Mouse (Mus musculus) cerebellum, postnatal 14 days (tissue): ENCODE results near the gene Sinhcaf.
"Not testable (repeated sequence)": the region's sequence is repeated elsewhere in the genome, so short reads cannot be mapped to it uniquely, and the experiment has no call there.

Experiments used
- DNase-seq, 2 experiments: peaks; one replicate each; pipeline ENCODE4 v3.0.0; 2021; ENCODE audit warnings: mixed read lengths in 2 of 2

Gene Sinhcaf

DNA sequence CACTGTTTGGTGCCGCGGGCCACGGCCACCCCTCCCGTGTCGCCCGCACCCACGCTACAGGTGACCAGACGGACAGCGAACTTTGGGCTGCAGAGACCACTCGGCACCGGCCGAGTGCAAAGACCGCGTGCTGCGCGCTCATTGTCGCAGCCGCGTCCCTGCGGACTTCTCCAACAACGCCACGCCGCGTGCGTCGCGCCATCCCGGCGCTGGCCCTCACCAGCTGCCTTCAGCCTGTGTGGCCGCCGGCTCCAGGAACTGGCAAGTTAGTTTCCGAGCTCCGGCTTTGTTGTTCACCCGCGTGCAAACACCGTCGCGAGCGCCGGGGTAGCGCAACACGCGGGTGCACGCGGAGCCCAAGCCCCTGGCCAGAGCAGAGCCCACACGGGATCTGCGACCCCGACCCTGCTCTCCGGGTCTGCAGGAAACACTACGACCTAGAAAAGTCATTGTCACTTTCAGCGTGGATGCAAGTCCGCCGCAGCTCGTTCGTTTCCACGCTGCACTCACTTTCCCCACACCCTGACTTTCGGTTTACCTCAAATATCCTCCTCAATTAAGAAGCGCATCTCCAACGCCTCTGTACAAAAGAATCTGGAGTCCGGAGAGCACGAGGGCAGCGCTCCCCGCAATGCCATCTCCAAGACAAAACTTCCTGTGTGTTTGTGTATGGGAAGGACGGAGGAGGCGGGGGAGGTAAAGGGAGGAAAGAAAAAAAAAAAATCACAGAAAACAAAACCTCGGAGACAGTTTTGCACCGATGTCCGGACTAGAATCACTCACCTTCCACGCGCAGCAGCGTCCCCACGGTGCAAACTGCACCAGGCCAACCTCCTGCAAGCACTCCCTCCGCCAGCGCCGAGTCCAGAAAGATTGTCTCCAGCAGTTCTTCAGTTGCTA lies 508 bp downstream of the Sinhcaf start:
- peak; percentile 38 to 44 for DNase-seq

DNA sequence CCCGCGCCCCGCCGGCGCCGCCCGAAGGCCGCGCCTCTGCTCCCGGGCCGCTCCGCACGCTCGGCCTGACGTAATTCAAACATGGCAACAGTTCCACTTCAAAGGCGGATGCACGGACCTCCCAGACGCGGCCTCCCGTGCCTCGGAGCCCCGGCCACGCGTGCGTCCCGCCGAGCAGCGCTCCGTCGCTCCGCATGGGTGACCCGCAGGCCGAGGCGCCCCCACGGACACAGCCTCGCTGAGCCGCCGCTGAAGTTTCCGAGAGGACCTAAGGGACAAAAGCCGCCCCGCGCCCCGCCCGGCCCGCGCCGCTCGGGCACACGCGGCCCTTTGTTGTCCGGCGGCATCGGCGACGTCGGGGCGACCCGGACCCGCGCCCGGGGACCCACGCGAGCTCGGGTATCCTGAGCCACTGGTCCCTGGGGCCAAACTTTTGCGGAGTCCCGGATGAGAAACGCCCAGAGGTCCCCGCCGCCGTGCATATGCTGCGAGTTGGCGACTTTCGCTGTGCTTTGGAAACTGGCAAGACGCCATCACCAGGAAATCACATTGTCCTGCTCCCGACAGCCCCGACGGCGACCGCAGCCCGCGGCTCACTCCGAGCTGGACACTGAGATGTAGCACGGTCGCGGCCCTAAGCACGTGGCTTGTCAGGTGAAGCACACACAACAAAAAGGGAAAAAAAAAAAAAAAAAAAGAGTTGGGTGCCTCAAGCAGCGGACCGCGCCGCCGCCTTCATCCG lies 1.3 kb downstream of the Sinhcaf start:
- peak; percentile 56 to 66 for DNase-seq

DNA sequence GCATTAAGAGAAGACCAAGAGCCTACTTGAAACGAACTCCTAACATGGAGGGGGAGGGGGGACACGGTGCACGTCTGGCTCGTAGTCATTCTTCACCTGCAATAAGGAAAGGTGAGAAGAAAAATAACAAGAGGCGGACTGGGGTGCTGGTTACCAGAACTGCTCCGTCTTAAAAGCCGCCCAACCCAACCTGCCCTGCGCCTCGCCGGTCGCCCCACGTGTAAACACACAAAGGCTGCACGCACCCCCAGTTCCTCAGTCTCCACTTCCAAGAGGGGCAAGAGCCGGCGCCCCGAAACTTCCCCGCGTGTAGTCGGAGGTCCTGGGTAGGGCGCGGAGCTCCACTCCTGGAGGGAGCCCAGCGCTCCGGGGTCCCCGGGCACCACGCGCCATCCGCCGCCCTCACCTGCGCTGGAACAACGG lies 1.9 kb downstream of the Sinhcaf start:
- DNase-seq = no peak

DNA sequence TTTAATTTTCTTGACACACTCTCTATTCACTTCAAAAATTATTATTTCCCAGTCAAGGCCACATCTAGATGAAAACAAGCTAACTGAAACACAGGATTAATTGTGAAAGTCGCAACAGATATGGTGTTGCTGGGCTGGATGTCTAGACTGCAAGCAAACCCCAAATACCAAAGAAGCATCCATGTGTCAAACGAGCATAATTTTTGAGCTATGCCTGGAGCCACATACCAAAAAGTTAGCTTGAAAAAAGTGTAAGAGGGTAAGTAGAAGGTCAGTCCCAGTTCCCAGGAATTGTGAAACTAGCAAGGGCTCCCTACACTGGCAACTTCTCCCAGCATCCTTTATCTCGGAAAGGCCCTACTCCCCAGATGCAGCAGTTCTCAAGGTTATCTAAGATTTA lies 2.6 kb downstream of the Sinhcaf start:
- DNase-seq = no peak

DNA sequence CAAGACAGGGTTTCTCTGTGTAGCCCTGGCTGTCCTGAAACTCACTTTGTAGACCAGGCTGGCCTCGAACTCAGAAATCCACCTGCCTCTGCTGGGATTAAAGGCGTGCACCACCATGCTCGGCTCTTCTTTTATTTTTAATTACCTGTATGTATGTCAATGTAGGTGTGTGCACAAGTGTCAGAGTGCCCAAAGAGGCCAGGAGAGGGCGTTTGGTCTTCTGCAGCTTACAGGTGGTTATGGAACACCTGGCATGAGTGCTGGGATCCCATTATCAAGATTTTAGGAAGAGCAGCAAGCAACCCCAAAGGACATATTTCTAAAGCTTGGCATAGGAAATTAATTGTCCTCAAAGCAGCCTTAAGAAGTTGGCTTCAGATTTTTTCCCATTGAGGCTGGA lies 3.9 kb downstream of the Sinhcaf start:
- no peak for DNase-seq

DNA sequence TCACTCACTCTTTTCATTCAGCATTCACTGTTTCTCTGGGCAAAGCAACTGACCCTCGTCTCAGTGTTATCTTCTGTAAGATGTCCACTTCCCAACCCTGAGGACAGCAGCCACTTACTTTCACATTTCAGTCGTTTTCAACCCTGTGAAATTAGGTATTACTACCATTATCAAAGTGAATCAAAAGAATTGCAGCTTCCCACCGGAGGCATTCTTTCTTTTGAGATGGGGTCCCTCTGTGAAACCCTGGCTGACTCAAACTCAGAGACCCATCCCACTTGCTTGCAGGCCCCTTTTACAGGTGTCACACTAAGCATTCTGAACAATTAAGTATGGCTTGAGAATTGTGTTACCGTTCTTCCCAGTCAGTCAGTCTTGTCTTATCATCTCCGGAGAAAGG lies 4.4 kb downstream of the Sinhcaf start:
- no peak for DNase-seq

DNA sequence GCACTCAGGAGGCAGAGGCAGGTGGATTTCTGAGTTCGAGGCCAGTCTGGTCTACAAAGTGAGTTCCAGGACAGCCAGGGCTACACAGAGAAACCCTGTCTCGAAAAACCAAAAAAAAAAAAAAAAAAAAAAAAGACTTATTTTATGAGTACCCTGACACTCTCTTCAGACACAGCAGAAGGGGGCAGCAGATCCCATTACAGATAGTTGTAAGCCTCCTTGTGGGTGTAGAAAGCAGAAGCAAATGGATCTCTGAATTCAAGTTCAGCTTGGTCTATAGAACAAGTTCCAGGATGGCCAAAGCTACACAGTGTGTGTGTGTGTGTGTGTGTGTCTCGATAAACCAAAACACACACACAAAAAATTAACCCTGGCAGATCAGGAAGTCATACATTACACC lies 5.9 kb downstream of the Sinhcaf start:
- peak; percentile 17 for DNase-seq

DNA sequence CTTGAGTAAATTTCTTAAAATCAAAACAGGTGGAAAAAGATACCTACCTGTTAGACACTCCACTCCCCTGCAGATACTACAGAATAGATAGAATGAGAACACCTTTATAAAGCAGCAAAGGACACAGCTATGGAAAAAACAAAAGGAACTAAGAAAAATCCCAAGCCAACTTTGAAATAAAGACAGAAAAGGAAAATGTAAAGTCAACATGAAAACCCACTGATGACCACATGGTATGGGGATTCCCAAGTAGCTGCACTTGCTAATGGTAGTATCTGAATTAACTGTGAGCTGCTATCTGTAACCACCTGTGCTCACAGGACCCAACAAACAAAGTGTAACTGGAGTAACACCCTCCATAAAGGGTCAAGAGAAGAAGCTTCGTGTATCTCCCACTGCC lies 8.6 kb downstream of the Sinhcaf start:
- DNase-seq = no peak

DNA sequence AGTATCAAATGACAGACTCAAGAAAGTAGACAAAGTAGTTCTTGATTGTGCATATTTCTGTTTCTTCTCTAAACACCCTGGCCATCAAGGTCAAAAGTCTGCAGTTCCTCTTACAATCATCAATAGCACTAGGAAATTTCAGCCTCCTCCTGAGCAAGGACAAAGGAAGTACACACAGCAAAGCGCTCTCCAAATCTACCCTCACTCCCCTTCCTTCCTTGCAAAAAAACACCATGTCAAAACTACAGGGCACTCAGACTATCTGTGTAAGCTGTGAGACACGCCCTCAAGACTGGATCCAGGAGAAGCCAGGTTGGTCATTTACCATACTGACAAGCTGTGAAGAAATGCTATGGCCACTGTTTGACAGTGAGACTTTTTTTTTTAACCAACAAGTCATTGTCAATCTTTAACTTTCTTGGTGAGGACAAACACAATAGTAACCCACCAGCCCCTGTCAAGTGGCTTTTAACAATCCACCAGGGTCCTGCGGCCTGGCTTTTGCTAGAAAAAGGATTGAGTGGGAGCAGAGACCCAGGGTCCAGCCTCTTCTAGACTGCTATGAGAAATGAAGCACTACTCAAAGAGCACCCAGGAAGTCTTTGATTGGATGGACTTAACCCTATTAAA lies 11.2 kb downstream of the Sinhcaf start:
- no peak for DNase-seq

DNA sequence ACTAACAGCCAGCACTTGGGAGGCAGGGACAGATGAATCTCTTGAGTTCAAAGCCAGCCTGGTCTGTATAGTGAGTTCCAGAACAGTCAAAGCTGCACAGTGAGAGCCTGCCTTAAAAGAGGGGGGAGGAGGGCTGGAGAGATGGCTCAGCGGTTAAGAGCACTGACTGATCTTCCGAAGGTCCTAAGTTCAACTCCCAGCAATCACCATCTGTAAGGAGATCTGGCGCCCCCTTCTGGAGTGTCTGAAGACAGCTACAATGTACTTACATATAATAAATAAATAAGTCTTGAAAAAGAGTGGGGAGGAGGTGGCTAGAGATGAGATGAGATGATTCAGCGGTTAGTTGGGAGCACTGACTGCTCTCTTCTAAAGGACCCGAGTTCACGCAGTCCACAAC lies 15.0 kb downstream of the Sinhcaf start:
- DNase-seq = peak in 1 of 2 experiments; percentile 25

DNA sequence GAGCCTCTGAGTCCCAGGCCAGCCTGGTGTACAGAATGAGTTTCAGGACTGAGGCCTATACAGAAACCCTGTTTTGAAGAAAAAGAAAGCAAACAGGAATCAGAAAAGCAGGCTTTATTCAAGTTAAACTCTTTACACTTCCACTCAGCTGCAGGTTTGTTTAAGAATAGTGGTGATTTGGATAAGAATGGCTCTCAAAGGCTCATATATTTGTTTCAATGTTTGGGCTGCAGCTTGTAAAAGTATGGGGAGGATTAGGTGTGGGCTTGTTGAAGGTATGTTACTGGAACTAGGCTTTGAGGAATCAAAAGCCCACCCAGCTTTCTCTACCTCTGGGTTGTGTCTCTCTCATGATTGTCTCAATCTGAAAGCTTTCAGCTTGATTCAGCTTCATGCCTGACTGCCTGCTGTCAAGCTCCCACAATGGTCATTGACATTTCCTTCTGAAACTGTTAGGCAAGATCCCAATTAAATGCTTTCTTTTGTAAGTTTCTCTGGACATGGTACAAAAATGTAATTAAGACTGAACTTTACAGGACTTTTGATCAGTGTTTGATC lies 27.3 kb downstream of the Sinhcaf start:
- no peak for DNase-seq

DNA sequence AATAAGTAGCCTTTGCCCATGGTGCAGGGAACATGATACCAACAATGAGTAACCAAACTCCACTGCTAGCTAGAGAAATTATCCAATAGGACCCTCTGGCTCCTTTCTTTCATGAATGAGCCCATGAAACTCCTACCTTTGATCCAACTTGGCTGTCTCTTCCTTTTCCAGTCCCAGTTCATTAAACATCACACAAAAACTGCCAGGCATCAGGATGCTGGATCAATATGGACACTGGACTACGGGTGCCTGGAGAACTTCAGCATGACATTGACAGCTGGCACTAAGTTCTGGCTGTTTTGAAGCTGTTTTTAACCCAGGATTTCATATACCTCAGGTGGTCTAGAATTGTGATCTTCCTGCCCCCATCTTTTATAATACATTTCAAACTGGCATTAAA lies 28.6 kb downstream of the Sinhcaf start:
- DNase-seq = no peak

DNA sequence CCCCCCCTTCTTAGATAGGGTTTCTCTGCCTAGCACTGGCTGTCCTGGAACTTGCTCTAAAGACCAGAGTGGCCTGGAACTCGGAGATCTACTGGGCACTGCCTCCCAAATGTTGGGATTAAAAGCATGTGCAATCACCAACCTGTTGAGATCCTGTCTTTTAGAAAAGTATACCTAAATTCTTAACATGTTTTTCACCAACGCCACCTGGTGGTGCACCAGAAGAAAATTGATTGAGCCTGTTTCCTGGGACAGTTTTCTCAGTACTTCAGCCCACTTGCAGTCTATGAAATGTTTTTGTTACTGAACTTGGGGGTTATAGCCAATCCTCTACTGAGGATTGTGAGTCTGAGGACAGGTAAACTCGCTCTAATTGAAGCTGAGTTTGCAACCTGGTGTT lies 29.4 kb downstream of the Sinhcaf start:
- DNase-seq = peak in 1 of 2 experiments; percentile 9

DNA sequence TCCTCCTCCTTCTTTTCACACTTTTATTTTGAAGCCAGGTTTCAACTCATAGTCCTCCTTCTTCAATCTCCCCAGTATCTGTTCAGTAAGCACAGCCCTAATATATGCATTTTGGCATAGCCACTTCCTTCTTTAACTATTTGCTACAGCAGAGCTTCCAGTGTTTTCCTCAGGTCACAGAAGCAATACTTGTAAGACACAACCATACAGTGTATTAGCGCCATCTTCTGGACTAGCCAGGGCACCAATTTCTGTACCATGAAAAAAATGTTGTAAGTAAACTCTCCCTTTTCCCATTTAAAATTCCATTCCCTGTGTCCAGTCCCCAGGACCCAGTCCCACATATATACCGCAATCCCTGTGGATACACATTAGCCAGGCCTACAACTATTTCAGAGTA lies 32.3 kb downstream of the Sinhcaf start:
- peak; percentile 66 to 68 for DNase-seq

DNA sequence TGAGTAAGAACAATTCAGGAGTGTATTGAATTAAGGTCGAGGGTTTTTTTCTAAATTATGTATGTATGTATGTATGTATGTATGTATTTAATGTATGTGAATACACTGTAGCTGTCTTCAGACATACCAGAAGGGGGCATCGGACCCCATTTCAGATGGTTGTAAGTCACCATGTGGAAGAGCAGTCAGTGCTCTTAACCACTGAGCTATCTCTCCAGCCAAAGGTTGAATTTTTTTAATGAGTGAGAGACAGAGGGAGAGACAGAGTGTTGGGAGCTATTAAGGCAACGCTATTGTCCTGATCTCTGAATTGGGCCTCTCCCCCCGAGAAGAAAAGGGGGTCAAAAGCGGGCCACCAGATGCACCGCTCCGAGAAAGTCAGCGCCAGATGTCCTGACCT lies 34.4 kb downstream of the Sinhcaf start:
- not testable (repeated sequence) for DNase-seq

DNA sequence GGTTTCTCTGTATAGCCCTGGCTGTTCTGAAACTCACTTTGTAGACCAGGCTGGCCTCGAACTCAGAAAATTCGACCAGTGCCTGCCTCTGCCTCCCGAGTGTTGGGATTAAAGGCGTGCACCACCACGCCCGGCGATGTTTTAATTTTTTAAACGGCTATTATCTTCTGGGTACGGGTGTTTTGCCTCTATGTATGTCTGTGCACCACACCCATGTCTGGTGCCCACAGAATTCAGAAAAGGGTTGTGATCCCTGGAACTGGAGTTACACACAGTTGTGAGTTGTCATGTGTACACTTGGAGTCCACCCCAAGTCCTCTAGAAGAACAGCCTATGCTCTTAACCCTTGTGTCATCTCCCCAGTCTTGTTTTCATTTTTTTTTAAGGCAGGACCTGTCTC lies 39.3 kb downstream of the Sinhcaf start:
- no peak for DNase-seq

DNA sequence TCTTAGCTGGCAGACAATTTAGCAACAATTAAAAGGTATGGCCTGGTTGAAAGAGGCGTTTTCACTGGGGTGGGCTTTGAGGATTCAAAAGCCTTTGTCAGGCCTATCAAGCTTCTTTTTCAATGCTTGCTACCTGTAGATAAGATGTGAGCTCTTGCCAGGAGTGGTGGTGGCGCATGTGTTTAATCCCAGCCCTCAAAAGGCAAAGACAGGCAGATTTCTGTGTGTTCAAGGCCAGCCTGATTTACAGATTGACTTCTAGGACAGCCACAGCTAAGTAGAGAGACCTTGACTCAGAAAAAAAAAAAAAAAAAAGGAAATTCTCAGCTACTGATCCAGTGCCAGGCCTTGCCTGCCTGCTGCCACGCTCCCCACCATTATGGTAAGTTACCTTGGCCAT lies 43.5 kb downstream of the Sinhcaf start:
- DNase-seq = no peak

DNA sequence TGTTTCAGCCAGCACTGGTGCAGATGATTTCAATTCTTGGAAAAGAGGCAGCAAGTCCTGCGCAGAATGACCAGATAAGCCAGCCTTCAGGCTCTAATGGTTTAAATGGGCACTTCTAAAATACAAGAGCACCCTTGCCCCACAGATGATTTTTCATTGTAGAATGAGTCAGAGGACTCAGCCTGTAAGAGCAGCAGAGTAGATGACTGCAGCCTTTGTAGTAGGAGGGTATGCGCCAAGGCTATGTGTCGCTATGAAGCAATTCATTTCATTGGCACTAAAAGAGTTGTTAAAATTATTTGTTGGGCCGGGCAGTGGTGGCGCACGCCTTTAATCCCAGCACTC lies 49.8 kb downstream of the Sinhcaf start:
- no peak for DNase-seq

DNA sequence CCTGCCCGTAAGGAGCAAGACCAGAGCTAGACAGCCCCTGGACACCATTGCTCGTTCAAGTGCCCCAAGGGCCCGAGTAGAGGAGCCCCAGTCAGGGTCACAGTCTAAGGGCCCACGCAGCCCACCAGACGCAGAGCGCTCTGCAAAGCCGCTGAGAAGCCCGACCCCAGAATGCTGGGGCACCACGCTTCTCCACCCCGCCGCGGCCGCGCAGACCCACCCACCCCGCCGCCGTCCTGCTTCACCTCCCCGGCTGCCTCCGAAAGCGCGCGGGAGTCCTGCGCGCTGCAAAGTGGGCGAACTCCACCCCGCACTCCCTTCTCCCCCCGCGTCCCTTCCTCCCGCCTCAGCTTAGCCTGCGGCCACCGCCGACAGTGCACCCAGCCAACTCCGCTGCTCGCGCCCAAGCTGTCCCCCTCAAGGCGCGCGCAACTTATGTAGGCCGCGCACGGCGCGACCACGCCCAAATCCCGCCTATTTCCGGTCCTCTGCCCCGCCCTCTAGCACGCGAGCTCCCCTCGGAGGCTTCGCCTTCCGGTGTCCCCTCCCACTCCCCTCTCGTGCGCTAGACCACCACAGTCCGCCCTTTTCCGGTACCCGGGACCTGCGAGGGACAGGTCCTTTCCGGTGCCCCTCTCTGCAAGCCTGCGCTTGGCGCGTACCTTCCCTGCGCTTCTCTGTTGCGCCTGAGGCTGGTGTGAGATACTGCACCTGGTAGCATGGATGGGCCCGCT lies 50.3 kb downstream of the Sinhcaf start, which contains the start of gene Caprin2:
Gene Caprin2, minus strand, starts transcription at position 465 of the 734 bp plus-strand sequence.
- peak; percentile 95 for DNase-seq

DNA sequence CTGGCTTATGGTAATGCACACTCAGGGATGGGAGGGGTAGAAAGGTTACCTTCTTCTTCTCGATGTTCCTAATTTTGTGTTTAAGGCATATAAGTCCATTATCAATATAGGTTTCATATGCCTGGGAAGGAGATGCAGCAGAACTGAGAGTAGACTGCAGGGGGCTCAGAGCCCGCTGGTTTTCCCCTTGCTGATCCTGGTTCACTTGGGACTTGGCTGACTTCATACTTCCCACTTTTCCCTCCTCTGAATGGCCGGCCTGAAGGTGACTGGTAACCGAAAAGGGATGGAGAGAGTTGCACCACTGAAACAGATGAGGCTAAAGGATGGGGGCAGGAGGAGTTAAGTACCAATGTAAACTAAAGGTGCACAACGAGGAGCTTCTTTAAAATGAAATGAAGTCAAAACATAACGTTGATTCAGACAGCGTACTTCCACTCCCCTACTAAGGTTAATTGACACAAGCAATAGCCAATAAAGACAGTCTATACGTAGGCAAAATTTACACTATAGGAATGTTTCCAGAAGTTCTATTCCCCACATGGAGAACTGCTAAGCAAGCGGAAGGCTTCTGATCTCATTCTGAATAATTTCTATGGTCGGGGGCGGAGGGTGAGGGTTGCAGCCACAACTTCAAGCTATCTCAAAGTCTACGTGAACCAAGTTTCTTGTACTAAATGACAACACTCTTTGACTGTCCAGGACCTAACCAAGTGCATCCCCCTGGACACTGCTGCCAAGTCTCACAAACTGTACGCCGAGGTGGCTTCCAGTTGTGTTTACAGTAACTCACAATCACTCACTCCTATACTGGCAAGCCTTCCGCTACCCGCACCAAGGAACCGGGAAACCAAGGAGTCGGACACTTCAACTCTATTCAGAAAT lies 51.1 kb downstream of the Sinhcaf start:
- peak; percentile 1 to 3 for DNase-seq

DNA sequence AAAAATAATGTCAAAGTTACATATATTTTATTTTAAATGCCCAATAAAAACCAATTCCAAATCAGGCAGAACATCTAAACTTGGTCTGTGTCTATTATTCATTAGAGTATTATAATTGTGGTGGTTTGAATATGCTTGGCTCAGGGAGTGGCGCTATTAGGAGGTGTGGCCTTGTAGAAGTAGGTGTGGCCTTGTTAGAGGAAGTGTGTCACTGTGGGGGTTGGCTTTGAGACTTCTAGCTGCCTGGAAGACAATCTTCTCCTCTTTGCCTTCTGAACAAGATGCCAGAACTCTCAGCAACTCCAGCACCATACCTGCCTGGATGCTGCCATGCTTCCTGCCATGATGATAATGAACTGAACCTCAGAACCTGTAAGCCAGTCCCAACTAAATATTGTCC lies 72.4 kb downstream of the Sinhcaf start:
- DNase-seq = no peak
